Mouse (Mus musculus): Measurements from ENCODE around the gene Tox3. TPM values are rescaled to one million over a fixed set of nuclear protein-coding genes. Genes with fewer than 3 reads are reported as not detected.
A peak's percentile ranks its signal among the peaks of the same experiment; 100 is the strongest.

Tox3 gene
- polyA plus RNA-seq, 1 experiment from 2014 or later, result 16.7 TPM

DNA sequence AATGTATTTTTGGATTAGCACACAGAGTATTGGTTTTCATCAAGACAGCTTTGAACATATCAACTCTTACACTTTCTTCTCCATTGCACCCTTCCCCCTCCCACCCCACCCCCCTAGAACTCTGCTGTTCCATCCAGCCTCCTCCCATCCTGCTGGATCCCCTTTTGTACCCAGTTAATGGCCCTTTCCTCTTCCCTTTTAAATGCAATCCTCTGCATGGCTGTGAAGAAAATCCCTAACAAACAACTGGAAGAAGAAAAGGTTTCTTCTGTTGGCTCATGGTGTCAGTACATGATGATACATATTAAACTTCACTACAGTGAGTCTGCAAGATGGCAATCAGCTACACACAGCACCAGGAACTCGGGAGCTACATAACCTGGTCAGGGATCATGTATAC is 124.0 kb downstream of the Tox3 start:
- Histone ChIP-seq H3K27me3 (replicated peaks; ENCODE audit: control insufficient read depth, insufficient read depth, low read length) (no peaks in the 10 kb centered on the region), H3K36me3 (ENCODE audit: control insufficient read depth, insufficient read depth) (no peaks in the 10 kb centered on the region), H3K4me2 (ENCODE audit: low read length) (no peak overlapping the region), H3K9me3 (ENCODE audit: control insufficient read depth, low read length) (no peaks in the 10 kb centered on the region), H3K27ac (ENCODE audit: low read length) (no peak overlapping the region), H3K4me3 (replicated peaks; ENCODE audit: low read length) (no peak overlapping the region), H3K4me1 (replicated peaks; ENCODE audit: control insufficient read depth, insufficient read depth, low read length) (no peaks in the 10 kb centered on the region), H3K9ac (replicated peaks; ENCODE audit: low read depth, low read length) (no peak overlapping the region)
- 84% methylated on average over 1 of the region's 1 CpGs for WGBS
- no peak for ATAC-seq

DNA sequence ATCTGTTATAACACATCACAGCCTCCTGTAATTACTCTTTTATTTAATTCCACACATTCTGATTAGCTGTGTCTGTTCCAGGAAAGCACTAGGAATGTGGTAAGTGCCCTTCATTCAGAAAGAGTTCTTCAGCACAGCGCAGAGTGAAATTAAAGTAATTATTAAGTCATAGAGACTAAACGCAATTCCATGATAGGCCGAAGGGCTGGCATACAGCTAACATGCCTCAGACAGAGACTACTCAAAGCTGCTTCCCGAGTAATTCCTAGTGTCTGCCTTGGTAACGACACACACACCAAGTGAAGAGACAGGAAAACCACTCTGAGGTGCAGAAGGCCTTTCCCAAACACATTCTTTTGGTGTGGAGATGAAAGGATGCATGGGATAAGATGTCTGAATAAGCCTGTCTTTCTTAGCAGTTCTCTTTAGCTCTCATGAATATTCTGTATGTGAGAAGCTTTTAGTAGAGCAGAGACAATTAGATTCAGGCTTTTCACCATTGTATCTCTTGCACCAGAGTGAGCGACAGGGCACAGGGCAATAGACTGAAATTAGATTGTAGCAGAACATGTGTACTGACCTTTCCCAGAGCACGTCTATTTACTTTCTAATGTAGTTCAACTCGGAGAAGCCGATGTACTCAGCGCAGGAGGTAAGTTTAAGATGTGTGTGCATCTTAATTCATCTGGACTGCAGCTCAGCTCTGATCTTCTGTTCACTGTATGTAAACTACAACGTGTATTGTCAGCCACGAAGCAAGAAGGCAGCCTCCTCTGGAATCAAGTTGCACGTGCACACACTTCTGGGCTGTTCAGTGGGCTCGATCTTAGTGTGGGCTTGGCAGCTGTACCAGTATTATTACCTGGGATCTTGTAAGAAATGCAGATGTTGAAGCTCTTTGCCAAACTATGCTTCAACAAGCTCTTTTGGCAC is 138.8 kb downstream of the Tox3 start:
- Histone ChIP-seq H3K9me3 (ENCODE audit: control insufficient read depth, low read length) (no peaks in the 10 kb centered on the region), H3K9ac (replicated peaks; ENCODE audit: low read depth, low read length) (no peak overlapping the region), H3K36me3 (ENCODE audit: control insufficient read depth, insufficient read depth) (no peaks in the 10 kb centered on the region), H3K27me3 (replicated peaks; ENCODE audit: control insufficient read depth, insufficient read depth, low read length) (no peaks in the 10 kb centered on the region), H3K27ac (ENCODE audit: low read length) (0 out of 2 replicates have a peak overlapping the region, but pooled peaks have one; percentile 3), H3K4me3 (replicated peaks; ENCODE audit: low read length) (no peak overlapping the region), H3K4me2 (ENCODE audit: low read length) (no peak overlapping the region), H3K4me1 (replicated peaks; ENCODE audit: control insufficient read depth, insufficient read depth, low read length) (peaks cover 16% of the 10 kb centered on the region)
- ATAC-seq, result peak; percentile 71
- WGBS, result 18% methylated on average over 14 of the region's 14 CpGs

All from forebrain, embryonic 16.5 days (tissue).